Mouse (Mus musculus): ENCODE results near the gene Slc36a4. TPM values are rescaled to one million over a fixed set of nuclear protein-coding genes. Genes with fewer than 3 reads are reported as not detected.

Gene Slc36a4
- polyA plus RNA-seq, 1 experiment: 4.7 TPM

DNA sequence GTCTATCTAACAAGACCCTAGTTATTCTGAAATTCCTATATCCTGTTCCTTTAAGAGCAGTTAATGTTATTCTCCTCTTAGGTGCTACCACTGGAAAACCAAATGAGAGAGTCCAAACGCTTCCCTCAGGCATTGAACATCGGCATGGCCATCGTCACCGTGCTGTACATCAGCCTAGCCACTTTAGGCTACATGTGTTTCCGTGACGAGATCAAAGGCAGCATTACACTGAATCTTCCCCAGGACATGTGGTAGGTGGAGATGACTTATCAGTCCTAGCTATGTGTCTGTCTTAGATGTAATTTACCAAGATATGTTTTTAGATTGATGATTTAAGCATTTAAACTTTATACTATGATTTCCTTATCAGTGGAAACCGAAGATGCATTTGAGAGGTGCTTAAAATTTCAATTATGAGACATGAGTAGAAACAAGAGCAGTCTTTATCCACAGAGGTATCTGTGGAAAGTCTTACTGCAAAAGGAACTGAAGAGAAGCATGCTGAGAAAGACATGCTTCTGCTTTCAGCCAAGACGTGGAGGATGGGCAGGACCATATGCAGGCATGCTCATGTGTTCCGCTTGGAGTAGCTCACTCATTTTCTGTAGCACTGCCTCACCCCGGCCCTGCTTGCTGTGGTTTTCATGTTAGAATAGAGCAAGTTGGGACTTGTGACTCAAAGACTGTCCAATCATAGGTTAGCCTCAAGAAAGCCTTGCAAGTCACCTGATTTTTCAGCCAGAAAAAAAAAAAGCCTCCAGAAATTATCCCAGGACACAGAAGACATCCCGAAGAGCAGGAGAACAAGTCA is 24.7 kb downstream of the Slc36a4 start:
- H3K4me3 ChIP-seq (ENCODE audit: control insufficient read depth, insufficient read depth, low read length): no peak overlapping the region
- 94% methylated on average over 11 of the region's 11 CpGs for WGBS
- TF ChIP-seq CTCF (IDR thresholded peaks at IDR 0.05; ENCODE audit: borderline replicate concordance, control insufficient read depth, extremely low read depth, insufficient read depth, low read length, poor library complexity) (no peak), POLR2A (IDR thresholded peaks at IDR 0.05; ENCODE audit: control insufficient read depth, extremely low read depth, insufficient read depth, low read length, poor library complexity) (no peak)

GRCm38 (mm10) chr9:15734867-15735131 is 25.3 kb downstream of the Slc36a4 start:
- no peaks in the 10 kb centered on the region for H3K27me3 ChIP-seq (ENCODE audit: control insufficient read depth, insufficient read depth, low read length)
- H3K4me3 ChIP-seq (ENCODE audit: control insufficient read depth, insufficient read depth, low read length): no peak overlapping the region
- TF ChIP-seq POLR2A (IDR thresholded peaks at IDR 0.05; ENCODE audit: control insufficient read depth, extremely low read depth, insufficient read depth, low read length, poor library complexity) (no peak), CTCF (IDR thresholded peaks at IDR 0.05; ENCODE audit: borderline replicate concordance, control insufficient read depth, extremely low read depth, insufficient read depth, low read length, poor library complexity) (no peak)
- no peaks in the 10 kb centered on the region for H3K36me3 ChIP-seq (ENCODE audit: control insufficient read depth, insufficient read depth, low read length)
- no peak overlapping the region for H3K27ac ChIP-seq (ENCODE audit: control insufficient read depth, insufficient read depth, low read length)
- no peak for DNase-seq
- WGBS: 96% methylated on average over 6 of the region's 6 CpGs
- no peaks in the 10 kb centered on the region for H3K4me1 ChIP-seq (replicated peaks; ENCODE audit: control insufficient read depth, insufficient read depth, low read length)

More for the DNA sequence above, 24.7 kb downstream of the Slc36a4 start:
- Histone ChIP-seq H3K4me1 (replicated peaks; ENCODE audit: control insufficient read depth, insufficient read depth, low read length) (no peaks in the 10 kb centered on the region), H3K27me3 (ENCODE audit: control insufficient read depth, insufficient read depth, low read length) (no peaks in the 10 kb centered on the region), H3K36me3 (ENCODE audit: control insufficient read depth, insufficient read depth, low read length) (no peaks in the 10 kb centered on the region), H3K27ac (ENCODE audit: control insufficient read depth, insufficient read depth, low read length) (no peak overlapping the region)
- DNase-seq: no peak

GRCm38 (mm10) chr9:15737522-15737921 is 28.0 kb downstream of the Slc36a4 start:
- 98% methylated on average over 2 of the region's 2 CpGs for WGBS
- Histone ChIP-seq H3K27ac (ENCODE audit: control insufficient read depth, insufficient read depth, low read length) (no peak overlapping the region), H3K4me3 (ENCODE audit: control insufficient read depth, insufficient read depth, low read length) (no peak overlapping the region), H3K4me1 (replicated peaks; ENCODE audit: control insufficient read depth, insufficient read depth, low read length) (no peaks in the 10 kb centered on the region), H3K36me3 (ENCODE audit: control insufficient read depth, insufficient read depth, low read length) (no peaks in the 10 kb centered on the region), H3K27me3 (ENCODE audit: control insufficient read depth, insufficient read depth, low read length) (no peaks in the 10 kb centered on the region)
- no peak for TF ChIP-seq CTCF (IDR thresholded peaks at IDR 0.05; ENCODE audit: borderline replicate concordance, control insufficient read depth, extremely low read depth, insufficient read depth, low read length, poor library complexity)
- no peak for TF ChIP-seq POLR2A (IDR thresholded peaks at IDR 0.05; ENCODE audit: control insufficient read depth, extremely low read depth, insufficient read depth, low read length, poor library complexity)
- no peak for DNase-seq

GRCm38 (mm10) chr9:15741428-15741827 is 31.9 kb downstream of the Slc36a4 start:
- Histone ChIP-seq H3K4me1 (replicated peaks; ENCODE audit: control insufficient read depth, insufficient read depth, low read length) (no peaks in the 10 kb centered on the region), H3K27ac (ENCODE audit: control insufficient read depth, insufficient read depth, low read length) (no peak overlapping the region), H3K36me3 (ENCODE audit: control insufficient read depth, insufficient read depth, low read length) (no peaks in the 10 kb centered on the region), H3K27me3 (ENCODE audit: control insufficient read depth, insufficient read depth, low read length) (no peaks in the 10 kb centered on the region), H3K4me3 (ENCODE audit: control insufficient read depth, insufficient read depth, low read length) (no peak overlapping the region)
- TF ChIP-seq CTCF (IDR thresholded peaks at IDR 0.05; ENCODE audit: borderline replicate concordance, control insufficient read depth, extremely low read depth, insufficient read depth, low read length, poor library complexity): no peak
- TF ChIP-seq POLR2A (IDR thresholded peaks at IDR 0.05; ENCODE audit: control insufficient read depth, extremely low read depth, insufficient read depth, low read length, poor library complexity): no peak
- 97% methylated on average over 4 of the region's 4 CpGs for WGBS
- DNase-seq: no peak

DNA sequence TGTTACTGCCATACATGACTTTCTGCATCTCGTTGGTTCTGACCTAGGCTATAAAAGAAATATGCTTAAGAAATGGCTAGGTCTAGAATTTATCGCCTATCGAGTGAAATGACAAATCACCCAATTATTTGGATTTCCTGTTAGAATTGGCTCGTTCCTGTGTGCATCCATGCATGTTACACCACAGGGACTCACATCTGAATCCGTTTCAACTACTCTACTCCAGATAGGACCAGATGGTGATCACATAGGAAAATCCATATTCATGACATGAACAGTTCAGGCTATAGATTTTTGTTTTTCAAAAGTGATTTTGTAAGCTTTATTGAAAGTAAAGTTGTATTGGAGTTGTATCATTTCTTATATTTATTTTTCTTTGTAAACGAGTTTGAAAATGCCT is 32.4 kb downstream of the Slc36a4 start:
- WGBS: 91% methylated on average over 6 of the region's 6 CpGs
- Histone ChIP-seq H3K27me3 (ENCODE audit: control insufficient read depth, insufficient read depth, low read length) (no peaks in the 10 kb centered on the region), H3K27ac (ENCODE audit: control insufficient read depth, insufficient read depth, low read length) (no peak overlapping the region), H3K36me3 (ENCODE audit: control insufficient read depth, insufficient read depth, low read length) (no peaks in the 10 kb centered on the region), H3K4me1 (replicated peaks; ENCODE audit: control insufficient read depth, insufficient read depth, low read length) (no peaks in the 10 kb centered on the region), H3K4me3 (ENCODE audit: control insufficient read depth, insufficient read depth, low read length) (no peak overlapping the region)
- TF ChIP-seq CTCF (IDR thresholded peaks at IDR 0.05; ENCODE audit: borderline replicate concordance, control insufficient read depth, extremely low read depth, insufficient read depth, low read length, poor library complexity) (no peak), POLR2A (IDR thresholded peaks at IDR 0.05; ENCODE audit: control insufficient read depth, extremely low read depth, insufficient read depth, low read length, poor library complexity) (no peak)
- no peak for DNase-seq

GRCm38 (mm10) chr9:15745985-15746607 is 36.6 kb downstream of the Slc36a4 start:
- no peak for DNase-seq
- Histone ChIP-seq H3K27ac (ENCODE audit: control insufficient read depth, insufficient read depth, low read length) (no peak overlapping the region), H3K36me3 (ENCODE audit: control insufficient read depth, insufficient read depth, low read length) (no peaks in the 10 kb centered on the region), H3K4me1 (replicated peaks; ENCODE audit: control insufficient read depth, insufficient read depth, low read length) (no peaks in the 10 kb centered on the region), H3K4me3 (ENCODE audit: control insufficient read depth, insufficient read depth, low read length) (no peak overlapping the region), H3K27me3 (ENCODE audit: control insufficient read depth, insufficient read depth, low read length) (no peaks in the 10 kb centered on the region)
- TF ChIP-seq POLR2A (IDR thresholded peaks at IDR 0.05; ENCODE audit: control insufficient read depth, extremely low read depth, insufficient read depth, low read length, poor library complexity): no peak
- no peak for TF ChIP-seq CTCF (IDR thresholded peaks at IDR 0.05; ENCODE audit: borderline replicate concordance, control insufficient read depth, extremely low read depth, insufficient read depth, low read length, poor library complexity)
- WGBS: 88% methylated on average over 2 of the region's 2 CpGs
